Mouse (Mus musculus) thymus, adult 2 months (tissue): Measurements from ENCODE around the gene Nbr1.

ENCODE experiments used
- CTCF ChIP-seq: fragments of 200-500 bp; IDR thresholded peaks from 2 replicates; pipeline ENCODE4 v1.5.1; 2012; ENCODE audit warnings: mild to moderate bottlenecking, control low read depth, low read length, moderate library complexity, borderline replicate concordance; ENCODE audit not compliant: control insufficient read depth, poor library complexity, insufficient read depth; ENCODE audit errors: extremely low read depth
- POLR2A ChIP-seq: fragments of 200-500 bp; IDR thresholded peaks from 2 replicates; pipeline ENCODE4 v1.6.1; 2012; ENCODE audit warnings: mild to moderate bottlenecking, low read length, control low read depth, moderate library complexity; ENCODE audit not compliant: control insufficient read depth, poor library complexity, insufficient read depth; ENCODE audit errors: extremely low read depth

GRCm38 (mm10) chr11:101617849-101618248 lies 65.9 kb downstream of the Nbr1 start:
- TF ChIP-seq CTCF (no peak), POLR2A (no peak)
